Mouse (Mus musculus) intestine, embryonic 15.5 days (tissue): ENCODE data around the gene Ccn6. TPM values are rescaled to one million over a fixed set of nuclear protein-coding genes. Genes with fewer than 3 reads are reported as not detected.

ENCODE experiments used
- ATAC-seq: fragments of 200-750 bp; cut with Nextera tagmentation; 2 replicates; pipeline ENCODE4 v1.8.0; 2017; ENCODE audit warnings: moderate TSS enrichment, moderate library complexity
- H3K27ac ChIP-seq: fragments of 300-500 bp; sonication (generic); 2 replicates; pipeline ENCODE4 v1.5.1; 2015; ENCODE audit warnings: mild to moderate bottlenecking, inconsistent platforms
- H3K27me3 ChIP-seq: fragments of 300-500 bp; sonication (generic); replicated peaks from 2 replicates; pipeline ENCODE4 v1.6.1; 2015; ENCODE audit warnings: inconsistent platforms
- H3K36me3 ChIP-seq: fragments of 300-500 bp; sonication (generic); 2 replicates; pipeline ENCODE4 v1.6.1; 2015; ENCODE audit warnings: inconsistent platforms
- H3K4me1 ChIP-seq: fragments of 300-500 bp; sonication (generic); replicated peaks from 2 replicates; pipeline ENCODE4 v1.6.1; 2015; ENCODE audit warnings: inconsistent platforms
- H3K4me2 ChIP-seq: fragments of 300-500 bp; sonication (generic); replicated peaks from 2 replicates; pipeline ENCODE4 v1.6.1; 2015; ENCODE audit warnings: mild to moderate bottlenecking, inconsistent platforms
- H3K4me3 ChIP-seq: fragments of 300-500 bp; sonication (generic); replicated peaks from 2 replicates; pipeline ENCODE4 v1.5.1; 2015; ENCODE audit warnings: inconsistent platforms
- H3K9ac ChIP-seq: fragments of 300-500 bp; sonication (generic); 2 replicates; pipeline ENCODE4 v1.6.1; 2015; ENCODE audit warnings: inconsistent platforms
- H3K9me3 ChIP-seq: fragments of 300-500 bp; sonication (generic); 2 replicates; pipeline ENCODE4 v1.6.1; 2016; ENCODE audit warnings: inconsistent platforms
- WGBS: fragments of 180-500 bp; shearing (Covaris S2); methylation state at CpG from one replicate; pipeline ENCODE4 v1.1.7; 2015; 5-methylcytosine and 5-hydroxymethylcytosine counted together
- polyA plus RNA-seq: library from polyadenylated mRNA; unstranded; fragments of >200 nt; fragmentation: Nextera tagmentation; extraction: Ambion mirVana; gene quantifications from 2 replicates; pipeline ENCODE4 v1.2.1, GENCODE M21; 2015

Gene Ccn6
- polyA plus RNA-seq, 1 experiment from 2014 or later, result 0.24 TPM

- Histone ChIP-seq H3K9ac (no peak overlapping the region), H3K36me3 (peaks cover 3% of the 10 kb centered on the region; the same call in 1 of the 2 replicates), H3K4me3 (no peak overlapping the region), H3K27ac (no peak overlapping the region), H3K4me1 (no peaks in the 10 kb centered on the region), H3K27me3 (no peaks in the 10 kb centered on the region), H3K4me2 (no peak overlapping the region), H3K9me3 (no peaks in the 10 kb centered on the region)
- ATAC-seq, result no peak
- WGBS, result 88% methylated on average over 12 of the region's 12 CpGs
These were observed 21.4 kb downstream of the Ccn6 start for GRCm38 (mm10) chr10:39142216-39142615.

DNA sequence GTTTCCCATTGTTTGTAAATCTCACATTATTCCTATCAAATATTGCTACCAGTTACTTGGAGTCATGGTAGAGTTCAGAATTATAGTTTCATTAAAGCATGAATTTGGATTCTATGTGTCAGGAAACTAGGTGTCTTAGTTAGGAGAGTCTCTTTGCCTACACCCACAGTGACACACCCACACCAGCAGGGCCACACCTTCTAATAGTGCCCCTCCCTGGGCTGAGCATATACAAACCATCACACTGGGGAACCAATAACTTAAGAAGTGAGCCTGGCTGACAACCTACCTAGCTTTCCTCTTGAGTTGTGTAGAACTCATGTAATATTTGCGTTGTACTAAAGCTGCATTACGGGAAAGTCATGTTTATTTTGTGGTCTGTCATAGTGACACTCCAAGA lies 22.2 kb downstream of the Ccn6 start:
- no peak overlapping the region for H3K27ac ChIP-seq
- no peak overlapping the region for H3K4me2 ChIP-seq
- no peak for ATAC-seq
- no peak overlapping the region for H3K9ac ChIP-seq
- no peaks in the 10 kb centered on the region for H3K4me1 ChIP-seq
- peaks cover 3% of the 10 kb centered on the region; the same call in 1 of the 2 replicates for H3K36me3 ChIP-seq
- H3K4me3 ChIP-seq, result no peak overlapping the region
- no peaks in the 10 kb centered on the region for H3K27me3 ChIP-seq
- no peaks in the 10 kb centered on the region for H3K9me3 ChIP-seq
- WGBS, result 97% methylated on average over 2 of the region's 2 CpGs

- Histone ChIP-seq H3K4me3 (no peak overlapping the region), H3K4me2 (no peak overlapping the region), H3K9ac (no peak overlapping the region), H3K27me3 (no peaks in the 10 kb centered on the region), H3K9me3 (no peaks in the 10 kb centered on the region), H3K4me1 (no peaks in the 10 kb centered on the region), H3K36me3 (peaks cover 3% of the 10 kb centered on the region; the same call in 1 of the 2 replicates), H3K27ac (no peak overlapping the region)
- ATAC-seq, result no peak
- 72% methylated on average over 14 of the region's 14 CpGs for whole genome bisulfite sequencing
These were observed 22.8 kb downstream of the Ccn6 start for GRCm38 (mm10) chr10:39140843-39141242.

DNA sequence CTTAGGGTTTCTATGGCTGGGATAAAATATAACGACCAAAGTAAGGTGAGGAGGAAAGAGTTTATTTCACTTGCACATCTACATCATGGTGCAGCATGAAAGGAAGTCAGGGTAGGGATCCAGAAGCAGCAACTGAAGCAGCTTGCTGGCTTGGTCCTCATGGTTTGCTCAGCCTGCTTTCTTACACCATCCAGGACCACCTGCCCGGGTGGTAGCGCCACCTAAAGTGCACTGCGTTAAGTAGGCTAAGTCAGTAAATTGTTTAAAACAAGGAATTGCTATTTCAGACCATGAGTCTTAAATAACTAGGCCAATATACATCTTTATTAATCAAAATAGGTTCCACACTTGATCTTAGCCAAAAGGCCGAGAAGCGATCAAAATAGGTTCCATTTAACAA lies 24.8 kb downstream of the Ccn6 start:
- H3K4me2 ChIP-seq, result no peak overlapping the region
- no peaks in the 10 kb centered on the region for H3K9me3 ChIP-seq
- H3K36me3 ChIP-seq, result 0 out of 2 replicates have a peak, but pooled peaks cover 3% of the 10 kb centered on the region
- no peak overlapping the region for H3K27ac ChIP-seq
- no peak overlapping the region for H3K4me3 ChIP-seq
- ATAC-seq, result no peak
- H3K27me3 ChIP-seq, result no peaks in the 10 kb centered on the region
- H3K4me1 ChIP-seq, result no peaks in the 10 kb centered on the region; the same call in 1 of the 2 replicates
- WGBS, result 81% methylated on average over 6 of the region's 6 CpGs
- H3K9ac ChIP-seq, result no peak overlapping the region

- no peak overlapping the region for H3K9ac ChIP-seq
- H3K9me3 ChIP-seq, result no peaks in the 10 kb centered on the region
- H3K4me3 ChIP-seq, result no peak overlapping the region
- no peaks in the 10 kb centered on the region for H3K27me3 ChIP-seq
- ATAC-seq, result no peak
- H3K36me3 ChIP-seq, result 0 out of 2 replicates have a peak, but pooled peaks cover 3% of the 10 kb centered on the region
- no peaks in the 10 kb centered on the region; the same call in 1 of the 2 replicates for H3K4me1 ChIP-seq
- WGBS, result 80% methylated on average over 3 of the region's 3 CpGs
- no peak overlapping the region for H3K27ac ChIP-seq
- no peak overlapping the region for H3K4me2 ChIP-seq
These were observed 25.8 kb downstream of the Ccn6 start for GRCm38 (mm10) chr10:39137766-39138165.

- Histone ChIP-seq H3K9ac (peak within 1 kb of the TSS; percentile 73), H3K4me1 (no peaks in the 10 kb centered on the region; the same call in 1 of the 2 replicates), H3K9me3 (no peaks in the 10 kb centered on the region), H3K27ac (no peak within 1 kb of the TSS), H3K36me3 (no peaks in the 10 kb centered on the region), H3K27me3 (no peaks in the 10 kb centered on the region), H3K4me3 (peak within 1 kb of the TSS; percentile 70), H3K4me2 (peak within 1 kb of the TSS; percentile 82)
- WGBS, result 4% methylated on average over 47 of the region's 47 CpGs
- peak; percentile 96 for ATAC-seq
These were observed 29.9 kb downstream of the Ccn6 start, which contains the start of the genes Fam229b and Tube1 for GRCm38 (mm10) chr10:39133462-39134310. Gene Fam229b (minus strand): TSS chr10:39133914. Gene Tube1 (plus strand): TSS chr10:39133976.

GRCm38 (mm10) chr10:39121412-39121811 lies 42.2 kb downstream of the Ccn6 start:
- WGBS, result 39% methylated on average over 4 of the region's 4 CpGs
- Histone ChIP-seq H3K9me3 (no peaks in the 10 kb centered on the region), H3K27me3 (no peaks in the 10 kb centered on the region), H3K4me1 (no peaks in the 10 kb centered on the region), H3K4me3 (no peak overlapping the region), H3K27ac (no peak overlapping the region), H3K36me3 (no peaks in the 10 kb centered on the region), H3K4me2 (no peak overlapping the region), H3K9ac (no peak overlapping the region)
- no peak for ATAC-seq

- Histone ChIP-seq H3K27me3 (no peaks in the 10 kb centered on the region), H3K4me1 (no peaks in the 10 kb centered on the region), H3K4me2 (no peak overlapping the region), H3K9me3 (no peaks in the 10 kb centered on the region), H3K4me3 (no peak overlapping the region), H3K9ac (no peak overlapping the region), H3K36me3 (no peaks in the 10 kb centered on the region), H3K27ac (no peak overlapping the region)
- WGBS, result 52% methylated on average over 4 of the region's 4 CpGs
- no peak for ATAC-seq
These were observed 54.1 kb downstream of the Ccn6 start for GRCm38 (mm10) chr10:39109489-39109874.

DNA sequence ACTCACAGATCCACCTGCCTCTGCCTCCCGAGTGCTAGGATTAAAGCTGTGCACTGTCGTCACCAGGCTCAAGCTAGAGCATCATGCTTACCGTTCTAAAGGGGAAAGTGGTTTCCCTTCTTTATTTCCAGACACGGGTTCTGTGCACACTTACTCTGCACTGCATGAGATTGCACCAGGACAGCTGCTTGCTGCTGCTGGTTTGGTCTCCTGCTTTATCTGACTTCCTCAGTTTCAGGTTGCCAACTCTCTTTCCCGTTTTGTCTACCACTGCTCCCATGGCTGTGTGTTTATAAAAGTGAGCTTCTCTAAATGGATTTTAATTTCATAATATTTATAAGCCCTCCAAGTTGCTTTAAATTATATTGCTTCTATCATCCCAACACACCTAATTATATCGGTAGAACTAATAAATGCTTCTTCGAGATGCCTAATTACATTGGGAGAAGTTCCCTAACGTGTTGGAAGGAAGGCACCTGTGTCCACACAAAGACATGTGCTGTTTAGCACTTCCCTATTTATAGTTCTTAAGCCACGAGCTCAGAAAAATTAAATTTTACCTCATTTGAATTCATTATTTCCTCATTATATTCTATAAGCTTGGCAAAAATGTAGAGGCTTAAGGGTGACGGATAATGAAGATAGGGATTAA lies 54.6 kb downstream of the Ccn6 start:
- H3K36me3 ChIP-seq, result no peaks in the 10 kb centered on the region
- WGBS, result 64% methylated on average over 10 of the region's 10 CpGs
- H3K4me1 ChIP-seq, result no peaks in the 10 kb centered on the region
- no peak overlapping the region for H3K27ac ChIP-seq
- H3K27me3 ChIP-seq, result no peaks in the 10 kb centered on the region
- no peak overlapping the region for H3K9ac ChIP-seq
- no peak overlapping the region for H3K4me3 ChIP-seq
- no peaks in the 10 kb centered on the region for H3K9me3 ChIP-seq
- no peak for ATAC-seq
- no peak overlapping the region for H3K4me2 ChIP-seq

DNA sequence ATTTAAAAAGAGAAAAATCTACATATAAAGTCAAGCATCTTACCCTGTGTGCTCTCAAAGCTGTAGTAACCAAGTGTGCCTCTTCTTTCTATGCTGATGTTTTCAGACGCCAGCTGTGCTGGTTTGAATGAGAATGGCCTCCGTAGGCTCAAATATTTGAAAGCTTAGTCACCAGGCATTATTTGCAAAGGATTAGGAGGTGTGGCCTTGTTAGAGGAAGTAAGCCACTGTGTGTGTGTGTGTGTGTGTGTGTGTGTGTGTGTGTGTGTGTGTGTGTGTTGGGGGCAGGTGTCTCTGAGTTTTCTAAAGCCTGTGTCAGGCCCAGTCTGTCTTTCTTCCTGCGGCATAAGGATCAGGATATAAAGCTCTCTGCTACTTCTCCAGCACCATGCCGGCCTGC lies 56.7 kb downstream of the Ccn6 start:
- ATAC-seq, result no peak

DNA sequence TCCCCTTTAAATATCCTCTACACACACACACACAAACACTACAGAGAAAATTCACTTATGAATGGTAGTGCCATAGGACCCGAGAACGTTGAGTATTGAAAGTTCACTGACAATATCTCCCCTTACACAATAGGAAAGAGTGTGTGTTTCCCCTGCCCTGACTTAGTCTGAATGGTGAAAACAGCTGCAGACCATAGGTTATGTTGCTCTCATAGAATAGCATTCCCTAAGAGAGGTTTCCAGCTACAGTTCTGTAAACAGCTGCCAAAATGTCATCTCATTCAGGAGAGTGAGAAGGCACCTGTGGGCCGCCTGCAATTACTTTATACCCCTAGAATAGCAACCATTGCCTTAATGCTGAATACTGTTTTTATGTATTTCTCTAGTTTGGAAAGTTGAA lies 57.2 kb downstream of the Ccn6 start:
- H3K4me2 ChIP-seq, result no peak overlapping the region
- ATAC-seq, result no peak
- no peaks in the 10 kb centered on the region for H3K9me3 ChIP-seq
- no peak overlapping the region for H3K4me3 ChIP-seq
- no peaks in the 10 kb centered on the region for H3K36me3 ChIP-seq
- H3K9ac ChIP-seq, result no peak overlapping the region
- 69% methylated on average over 3 of the region's 3 CpGs for WGBS
- H3K27ac ChIP-seq, result no peak overlapping the region
- no peaks in the 10 kb centered on the region for H3K4me1 ChIP-seq
- no peaks in the 10 kb centered on the region for H3K27me3 ChIP-seq

More for the DNA sequence above, 56.7 kb downstream of the Ccn6 start:
- Histone ChIP-seq H3K9ac (no peak overlapping the region), H3K27me3 (no peaks in the 10 kb centered on the region), H3K4me2 (no peak overlapping the region), H3K36me3 (no peaks in the 10 kb centered on the region), H3K4me1 (no peaks in the 10 kb centered on the region), H3K27ac (no peak overlapping the region), H3K9me3 (no peaks in the 10 kb centered on the region), H3K4me3 (no peak overlapping the region)
- WGBS, result 49% methylated on average over 4 of the region's 4 CpGs

DNA sequence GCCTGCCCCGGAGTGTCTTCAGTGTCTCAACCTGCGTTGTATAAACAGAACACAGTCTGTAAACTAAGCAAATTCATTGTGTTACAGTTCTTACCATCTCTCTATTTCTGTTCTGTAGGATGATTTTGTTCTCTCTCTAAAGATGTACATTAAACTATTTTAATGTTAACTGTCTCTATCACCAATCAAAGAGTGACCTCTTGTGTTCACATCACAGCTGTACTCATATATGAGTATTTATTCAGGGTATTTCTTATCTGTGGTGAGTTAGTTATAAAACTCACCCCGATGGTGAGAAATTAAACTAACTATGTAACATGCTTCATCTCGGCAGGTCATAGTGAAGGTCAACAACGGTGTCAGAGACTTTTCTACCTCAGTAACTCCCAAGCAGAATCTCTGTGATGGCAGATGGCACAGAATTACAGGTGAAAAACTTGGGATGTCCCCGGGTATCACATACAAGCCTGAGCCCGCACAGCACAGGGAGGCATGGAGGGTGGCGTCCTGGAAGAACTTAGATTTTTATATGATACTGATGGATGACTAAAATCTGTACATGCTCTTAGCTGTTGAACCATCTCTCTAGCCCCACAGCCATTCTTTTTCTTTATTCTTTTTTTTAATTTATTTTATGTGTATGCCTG lies 58.7 kb downstream of the Ccn6 start:
- no peaks in the 10 kb centered on the region for H3K36me3 ChIP-seq
- H3K9me3 ChIP-seq, result no peaks in the 10 kb centered on the region
- no peaks in the 10 kb centered on the region for H3K4me1 ChIP-seq
- H3K4me2 ChIP-seq, result no peak overlapping the region
- no peaks in the 10 kb centered on the region for H3K27me3 ChIP-seq
- ATAC-seq, result no peak
- no peak overlapping the region for H3K27ac ChIP-seq
- H3K9ac ChIP-seq, result no peak overlapping the region
- no peak overlapping the region for H3K4me3 ChIP-seq
- 84% methylated on average over 8 of the region's 8 CpGs for WGBS
